Mouse (Mus musculus): ENCODE results near the gene Myom3.

DNA sequence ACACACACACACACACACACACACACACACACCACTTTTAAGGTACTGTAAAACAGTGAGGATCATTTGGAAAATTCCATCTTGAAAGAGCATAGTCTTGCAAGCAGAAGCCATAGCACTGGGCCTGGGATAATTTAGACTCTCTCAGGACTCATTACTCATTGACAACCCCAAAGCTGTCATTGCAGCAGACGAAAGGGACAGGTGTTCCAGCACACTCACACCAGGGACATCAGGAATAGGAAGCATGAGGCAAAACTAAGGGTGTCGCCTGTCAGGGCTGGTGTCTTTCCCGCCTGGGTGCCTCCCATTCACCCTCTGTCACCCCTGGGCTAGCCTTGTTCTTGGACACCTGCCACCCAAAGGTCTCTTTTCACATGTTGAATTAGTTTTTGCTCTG, 22.6 kb upstream of the Myom3 start:
- TF ChIP-seq CTCF (IDR thresholded peaks at IDR 0.05; ENCODE audit: low read depth, low read length) (no peak), POLR2A (IDR thresholded peaks at IDR 0.05; ENCODE audit: extremely low read depth, insufficient read depth, low read length) (no peak)
